10 mouse cellular contexts compared by ENCODE assay signal in genomic region chr15:60762071-60762470, GRCm38 (mm10).
DNase-seq lines count a peak whose midpoint lies in the region; ATAC-seq lines count a peak whose summit lies in the region.
"Had no signal": no experiment of that assay in that cellular context is flagged by ENCODE, and none has a peak within 500 bp of the region (broad histone marks: within the 10 kb centered on the region; RNA-seq: fewer than 3 reads in every experiment).

No protein-coding gene starts in this region.

- H3K9ac ChIP-seq in embryonic facial prominence, embryonic 11.5 days (replicated peaks; ENCODE audit: low read length), result no peak overlapping the region
- H3K9ac ChIP-seq in forebrain, embryonic 14.5 days (ENCODE audit: low read length), result no peak overlapping the region
- H3K9ac ChIP-seq: hindbrain, embryonic 15.5 days had no signal

- H3K4me3 ChIP-seq in embryonic facial prominence, embryonic 11.5 days (ENCODE audit: low read depth, low read length), result no peak overlapping the region
- no peak overlapping the region for H3K4me3 ChIP-seq in embryonic facial prominence, embryonic 10.5 days
- no peak overlapping the region for H3K4me3 ChIP-seq in forebrain, embryonic 14.5 days (ENCODE audit: low read depth, low read length)
- H3K4me3 ChIP-seq: hindbrain, embryonic 15.5 days had no signal

- peak; percentile 7 for DNase-seq in embryonic facial prominence, embryonic 11.5 days (ENCODE audit: low spot score)
- DNase-seq in embryonic facial prominence, embryonic 10.5 days (ENCODE audit: low spot score), result no peak
- peak; percentile 25 for DNase-seq in layer of hippocampus, adult 11-12 months (ENCODE audit: low spot score)
- DNase-seq in layer of hippocampus, postnatal 36 days, result no peak
- peak; percentile 3 for DNase-seq in R1 (ENCODE audit: low read depth, low spot score)
- peak; percentile 33 for DNase-seq in lung, postnatal 10 days
- DNase-seq in B cell, adult 2 months, result no peak
- DNase-seq in forebrain, embryonic 14.5 days (ENCODE audit: low spot score), result no peak
- DNase-seq: cerebellum, postnatal 36 days had no signal

- no peaks in the 10 kb centered on the region for H3K9me3 ChIP-seq in embryonic facial prominence, embryonic 11.5 days (replicated peaks; ENCODE audit: control insufficient read depth, low read length)
- H3K9me3 ChIP-seq in embryonic facial prominence, embryonic 10.5 days, result no peaks in the 10 kb centered on the region
- no peaks in the 10 kb centered on the region for H3K9me3 ChIP-seq in forebrain, embryonic 14.5 days (replicated peaks; ENCODE audit: control insufficient read depth, low read length)
- H3K9me3 ChIP-seq: hindbrain, embryonic 15.5 days had no signal

- H3K36me3 ChIP-seq in embryonic facial prominence, embryonic 11.5 days (replicated peaks; ENCODE audit: control insufficient read depth, insufficient read depth, low read depth, low read length), result no peaks in the 10 kb centered on the region
- no peaks in the 10 kb centered on the region for H3K36me3 ChIP-seq in embryonic facial prominence, embryonic 10.5 days (replicated peaks)
- no peaks in the 10 kb centered on the region for H3K36me3 ChIP-seq in forebrain, embryonic 14.5 days (ENCODE audit: control insufficient read depth, insufficient read depth, low read length)
- H3K36me3 ChIP-seq: hindbrain, embryonic 15.5 days had no signal

- H3K27ac ChIP-seq in embryonic facial prominence, embryonic 11.5 days (replicated peaks; ENCODE audit: low read depth, low read length), result no peak overlapping the region
- H3K27ac ChIP-seq in embryonic facial prominence, embryonic 10.5 days (replicated peaks), result no peak overlapping the region
- no peak overlapping the region for H3K27ac ChIP-seq in forebrain, embryonic 14.5 days (ENCODE audit: low read depth, low read length)
- H3K27ac ChIP-seq: hindbrain, embryonic 15.5 days had no signal

- 71% methylated on average over 2 of the region's 2 CpGs for WGBS in embryonic facial prominence, embryonic 11.5 days
- 72% methylated on average over 2 of the region's 2 CpGs for WGBS in embryonic facial prominence, embryonic 10.5 days
- WGBS in forebrain, embryonic 14.5 days, result 80% methylated on average over 2 of the region's 2 CpGs

- no peaks in the 10 kb centered on the region for H3K27me3 ChIP-seq in embryonic facial prominence, embryonic 11.5 days (ENCODE audit: control insufficient read depth, insufficient read depth, low read length)
- H3K27me3 ChIP-seq in embryonic facial prominence, embryonic 10.5 days (replicated peaks; ENCODE audit: low read depth, poor library complexity, severe bottlenecking), result no peaks in the 10 kb centered on the region
- no peaks in the 10 kb centered on the region for H3K27me3 ChIP-seq in forebrain, embryonic 14.5 days (replicated peaks; ENCODE audit: control insufficient read depth, insufficient read depth, low read length)
- H3K27me3 ChIP-seq: hindbrain, embryonic 15.5 days had no signal

- no peaks in the 10 kb centered on the region for H3K4me1 ChIP-seq in embryonic facial prominence, embryonic 11.5 days (ENCODE audit: control insufficient read depth, insufficient read depth, low read length)
- peaks cover 5% of the 10 kb centered on the region for H3K4me1 ChIP-seq in embryonic facial prominence, embryonic 10.5 days
- H3K4me1 ChIP-seq in forebrain, embryonic 14.5 days (ENCODE audit: control insufficient read depth, insufficient read depth, low read length), result no peaks in the 10 kb centered on the region
- H3K4me1 ChIP-seq: hindbrain, embryonic 15.5 days had no signal

- no peak overlapping the region for H3K4me2 ChIP-seq in embryonic facial prominence, embryonic 11.5 days (ENCODE audit: low read depth, low read length)
- no peak overlapping the region for H3K4me2 ChIP-seq in forebrain, embryonic 14.5 days (ENCODE audit: low read length)
- H3K4me2 ChIP-seq: hindbrain, embryonic 15.5 days had no signal

- ATAC-seq in embryonic facial prominence, embryonic 11.5 days (replicated peaks; ENCODE audit: insufficient number of reproducible peaks, low FRiP score, low TSS enrichment, low read depth), result no peak
- no peak for ATAC-seq in forebrain, embryonic 14.5 days

Comparison
In these comparisons a context has a peak if more than half of its experiments do, and no peak if none do; other contexts are left out.
1. DNase-seq: peak in embryonic facial prominence, embryonic 11.5 days (single experiment), layer of hippocampus, adult 11-12 months (single experiment), R1 (single experiment) and lung, postnatal 10 days (single experiment); none in embryonic facial prominence, embryonic 10.5 days (single experiment), layer of hippocampus, postnatal 36 days (0 of 2), B cell, adult 2 months (0 of 2) and forebrain, embryonic 14.5 days (single experiment).